Mouse (Mus musculus) embryonic facial prominence, embryonic 14.5 days (tissue): ENCODE measurements around the gene Smarcc1. TPM values are rescaled to one million over a fixed set of nuclear protein-coding genes. Genes with fewer than 3 reads are reported as not detected.

Experiments used
- ATAC-seq: fragments of 200-750 bp; cut with Nextera tagmentation; 2 replicates; pipeline ENCODE4 v1.8.0; 2017; ENCODE audit warnings: low read depth, moderate number of reproducible peaks, moderate TSS enrichment
- DNase-seq: peaks from one replicate; pipeline ENCODE4 v3.0.0-alpha.2; 2015; ENCODE audit warnings: low spot score
- H3K27ac ChIP-seq: fragments of 300-500 bp; sonication (generic); replicated peaks from 2 replicates; pipeline ENCODE4 v1.5.1; 2014; ENCODE audit warnings: low read depth, mild to moderate bottlenecking, low read length, moderate library complexity
- H3K27me3 ChIP-seq: fragments of 300-500 bp; sonication (generic); replicated peaks from 2 replicates; pipeline ENCODE4 v1.6.1; 2014; ENCODE audit warnings: low read length; ENCODE audit not compliant: control insufficient read depth, insufficient read depth
- H3K36me3 ChIP-seq: fragments of 300-500 bp; sonication (generic); 2 replicates; pipeline ENCODE4 v1.6.1; 2014; ENCODE audit warnings: low read length, mixed read lengths; ENCODE audit not compliant: control insufficient read depth, insufficient read depth
- H3K4me1 ChIP-seq: fragments of 300-500 bp; sonication (generic); 2 replicates; pipeline ENCODE4 v1.6.1; 2014; ENCODE audit warnings: antibody characterized with exemption, low read length; ENCODE audit not compliant: control insufficient read depth, insufficient read depth
- H3K4me2 ChIP-seq: fragments of 300-500 bp; sonication (generic); 2 replicates; pipeline ENCODE4 v1.6.1; 2014; ENCODE audit warnings: low read depth, mild to moderate bottlenecking, low read length, moderate library complexity, mixed read lengths
- H3K4me3 ChIP-seq: fragments of 300-500 bp; sonication (generic); 2 replicates; pipeline ENCODE4 v1.5.1; 2014; ENCODE audit warnings: low read depth, mild to moderate bottlenecking, low read length
- H3K9ac ChIP-seq: fragments of 300-500 bp; sonication (generic); 2 replicates; pipeline ENCODE4 v1.6.1; 2014; ENCODE audit warnings: low read depth, mild to moderate bottlenecking, low read length, moderate library complexity, mixed read lengths
- H3K9me3 ChIP-seq: fragments of 300-500 bp; sonication (generic); 2 replicates; pipeline ENCODE4 v1.6.1; 2016; ENCODE audit warnings: low read length; ENCODE audit not compliant: control insufficient read depth
- WGBS: fragments of 180-500 bp; shearing (Covaris S2); extraction: QIAGEN DNeasy Blood & Tissue Kit; methylation state at CpG from one replicate; pipeline ENCODE4 v1.1.7; 2014; 5-methylcytosine and 5-hydroxymethylcytosine counted together
- polyA plus RNA-seq: library from polyadenylated mRNA; unstranded; fragments of >200 nt; fragmentation: Nextera tagmentation; extraction: Ambion mirVana; gene quantifications from 2 replicates; pipeline ENCODE4 v1.2.1, GENCODE M21; 2014

Smarcc1 gene
- polyA plus RNA-seq, 1 experiment from 2014 or later = 105 TPM

DNA sequence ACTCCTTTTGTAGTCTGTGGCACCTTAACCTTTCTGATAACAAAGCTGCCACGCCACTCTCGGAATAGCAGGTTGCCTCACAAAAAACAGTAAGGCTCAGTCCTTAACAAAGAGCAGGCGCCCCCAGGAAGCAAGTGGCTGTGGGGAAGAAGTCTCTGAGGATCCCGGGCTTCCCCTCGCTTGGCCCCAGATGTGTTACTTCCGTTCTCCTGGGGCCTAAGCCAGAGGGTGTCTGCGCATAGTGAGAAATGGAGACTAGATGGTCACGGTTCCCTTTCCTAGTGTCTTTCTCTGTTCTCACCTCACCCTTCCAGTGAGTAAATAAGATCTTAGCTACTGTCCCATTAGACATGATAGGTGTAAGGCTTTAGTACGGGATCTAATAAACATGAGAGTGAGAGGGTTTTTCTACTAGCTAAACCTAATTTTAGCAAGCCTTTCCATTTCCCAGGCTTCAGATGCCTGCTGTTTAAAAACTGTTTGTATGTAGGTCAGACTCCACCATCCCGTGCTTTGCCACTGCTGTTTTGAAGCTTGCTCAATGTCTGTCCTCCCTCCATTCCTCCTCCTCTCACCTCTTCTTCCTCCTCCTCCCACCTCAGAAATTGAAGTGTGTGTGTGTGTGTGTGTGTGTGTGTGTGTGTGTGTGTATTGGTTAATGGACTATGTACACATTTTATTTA, 112.2 kb downstream of the Smarcc1 start:
- H3K4me3 ChIP-seq = no peak overlapping the region
- no peak overlapping the region for H3K27ac ChIP-seq
- H3K9me3 ChIP-seq = no peaks in the 10 kb centered on the region
- H3K4me1 ChIP-seq = no peaks in the 10 kb centered on the region
- H3K9ac ChIP-seq = no peak overlapping the region
- H3K36me3 ChIP-seq = peaks cover 89% of the 10 kb centered on the region
- no peak overlapping the region for H3K4me2 ChIP-seq
- WGBS = 82% methylated on average over 10 of the region's 10 CpGs
- no peak for ATAC-seq
- no peaks in the 10 kb centered on the region for H3K27me3 ChIP-seq
- no peak for DNase-seq

DNA sequence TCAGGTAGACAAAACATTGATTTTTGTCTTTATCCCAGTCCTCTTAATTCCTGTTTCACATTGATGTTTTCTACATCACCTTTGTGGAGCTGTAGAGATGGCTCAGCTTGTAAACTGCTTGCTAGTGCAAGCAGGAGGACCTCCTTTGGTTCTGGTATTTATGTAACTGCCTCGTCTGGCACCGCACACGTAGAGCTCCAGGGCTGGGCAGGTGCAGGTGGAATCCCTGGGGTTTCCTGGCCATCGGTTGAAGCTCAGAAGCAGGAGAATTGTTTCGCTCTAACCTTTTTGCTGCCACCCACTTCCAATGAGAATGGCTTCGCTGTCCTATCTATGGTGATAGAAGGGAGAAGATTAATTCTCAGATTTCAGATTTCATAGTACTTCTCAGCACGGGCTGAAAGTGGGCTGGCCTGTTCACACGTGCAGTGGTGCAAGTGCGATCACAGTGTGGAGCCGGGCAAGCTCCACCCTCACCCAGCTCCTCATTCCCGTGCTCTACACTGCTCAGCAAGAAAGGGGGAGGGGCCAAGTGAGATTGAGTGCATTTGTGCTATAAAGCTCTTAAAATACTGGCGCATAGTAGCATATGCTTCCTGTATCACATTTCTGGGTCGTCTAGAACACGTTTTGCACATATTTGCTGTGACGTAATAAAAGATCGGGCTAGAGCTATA, 113.0 kb downstream of the Smarcc1 start:
- H3K9ac ChIP-seq = no peak overlapping the region
- H3K36me3 ChIP-seq = peaks cover 92% of the 10 kb centered on the region
- H3K27me3 ChIP-seq = no peaks in the 10 kb centered on the region
- no peak overlapping the region for H3K4me2 ChIP-seq
- ATAC-seq = no peak; the same call in 1 of the 2 replicates
- H3K9me3 ChIP-seq = no peaks in the 10 kb centered on the region
- no peak for DNase-seq
- H3K27ac ChIP-seq = no peak overlapping the region
- WGBS = 84% methylated on average over 16 of the region's 16 CpGs
- H3K4me3 ChIP-seq = no peak overlapping the region
- no peaks in the 10 kb centered on the region for H3K4me1 ChIP-seq

DNA sequence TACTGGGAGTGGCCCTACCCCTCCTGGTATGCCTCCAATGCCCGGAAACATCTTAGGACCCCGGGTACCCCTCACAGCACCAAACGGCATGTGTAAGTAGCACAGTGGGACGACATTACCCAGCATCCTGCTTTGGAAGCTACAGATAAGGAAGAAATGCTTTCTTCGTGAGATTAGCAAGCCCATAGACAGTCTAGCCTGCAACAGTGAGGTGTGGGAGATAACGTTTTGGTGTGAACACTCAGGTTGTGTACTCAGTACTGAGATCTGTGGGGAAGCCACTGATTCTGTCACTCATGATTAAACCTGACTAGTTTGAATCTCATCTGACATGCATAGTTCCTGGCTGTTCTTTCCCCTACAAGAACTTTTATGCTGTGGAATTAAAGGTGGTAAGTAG, 117.5 kb downstream of the Smarcc1 start:
- ATAC-seq (no peak), DNase-seq (no peak)
- no peak overlapping the region for H3K4me2 ChIP-seq
- WGBS = 95% methylated on average over 6 of the region's 6 CpGs
- no peaks in the 10 kb centered on the region for H3K27me3 ChIP-seq
- H3K36me3 ChIP-seq = peaks cover 91% of the 10 kb centered on the region
- no peak overlapping the region for H3K4me3 ChIP-seq
- no peaks in the 10 kb centered on the region for H3K4me1 ChIP-seq
- H3K27ac ChIP-seq = no peak overlapping the region
- H3K9me3 ChIP-seq = no peaks in the 10 kb centered on the region
- no peak overlapping the region for H3K9ac ChIP-seq

DNA sequence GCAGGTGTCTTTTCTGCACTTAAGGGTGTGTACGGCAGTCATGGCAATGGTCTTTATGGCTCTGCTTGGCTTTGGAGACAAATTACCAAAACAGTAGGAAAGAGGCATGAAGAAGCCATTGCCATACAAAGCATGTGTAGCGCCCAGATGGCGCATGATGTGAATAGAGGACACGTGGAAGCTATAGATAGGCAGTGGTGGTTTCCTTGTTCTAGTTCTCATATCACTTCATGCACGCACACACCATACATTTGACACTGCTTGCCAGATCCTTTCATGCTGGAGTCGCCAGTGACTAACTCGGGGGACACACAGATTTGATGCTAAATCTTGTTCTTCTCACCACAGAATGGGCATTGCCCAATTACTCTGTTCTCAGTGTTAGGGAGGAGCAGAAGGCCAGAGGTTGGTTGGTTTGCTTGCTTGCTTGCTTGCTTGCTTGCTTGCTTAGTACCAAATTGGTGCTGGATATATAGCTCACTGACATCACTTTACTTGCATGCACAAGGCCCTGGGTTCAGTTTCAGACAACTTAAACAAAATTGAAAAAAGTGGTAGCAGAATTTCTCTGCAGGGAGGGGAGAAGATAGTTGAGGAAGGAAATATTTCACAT, 125.8 kb downstream of the Smarcc1 start, which contains the start of gene Cspg5:
TSS of gene Cspg5 (plus strand) at position 563 of the 613 bp plus-strand sequence.
- Histone ChIP-seq H3K27me3 (peaks cover 9% of the 10 kb centered on the region; the same call in 1 of the 2 replicates), H3K36me3 (peaks cover 23% of the 10 kb centered on the region), H3K27ac (no peak within 1 kb of the TSS), H3K4me3 (peak within 1 kb of the TSS; percentile 64), H3K9ac (no peak within 1 kb of the TSS), H3K4me2 (peak within 1 kb of the TSS; percentile 100), H3K9me3 (no peaks in the 10 kb centered on the region), H3K4me1 (no peaks in the 10 kb centered on the region)
- ATAC-seq (no peak), DNase-seq (no peak)
- WGBS = 91% methylated on average over 7 of the region's 7 CpGs

DNA sequence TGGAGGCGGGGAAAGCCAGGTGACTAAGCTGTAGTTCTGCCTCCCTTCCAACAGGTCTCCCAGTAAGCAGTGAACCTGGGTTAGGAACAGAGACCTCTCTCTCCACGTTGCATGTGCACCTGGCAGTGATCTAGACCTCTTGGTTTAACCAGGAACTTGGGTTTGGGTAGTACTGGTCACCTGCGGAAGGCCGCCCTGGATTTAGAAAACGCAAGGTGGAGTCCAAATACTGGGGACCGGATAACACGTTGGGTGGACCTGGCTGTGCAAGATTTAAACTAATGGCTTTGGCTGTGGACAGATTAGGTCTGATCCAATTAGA, 127.0 kb downstream of the Smarcc1 start:
- Histone ChIP-seq H3K27me3 (peaks cover 9% of the 10 kb centered on the region; the same call in 1 of the 2 replicates), H3K4me3 (peak overlapping the region; percentile 64), H3K4me2 (peak overlapping the region; percentile 100), H3K4me1 (peaks cover 2% of the 10 kb centered on the region), H3K9ac (no peak overlapping the region), H3K27ac (no peak overlapping the region), H3K36me3 (peaks cover 14% of the 10 kb centered on the region), H3K9me3 (no peaks in the 10 kb centered on the region)
- WGBS = 23% methylated on average over 7 of the region's 7 CpGs
- no peak for ATAC-seq
- no peak for DNase-seq

DNA sequence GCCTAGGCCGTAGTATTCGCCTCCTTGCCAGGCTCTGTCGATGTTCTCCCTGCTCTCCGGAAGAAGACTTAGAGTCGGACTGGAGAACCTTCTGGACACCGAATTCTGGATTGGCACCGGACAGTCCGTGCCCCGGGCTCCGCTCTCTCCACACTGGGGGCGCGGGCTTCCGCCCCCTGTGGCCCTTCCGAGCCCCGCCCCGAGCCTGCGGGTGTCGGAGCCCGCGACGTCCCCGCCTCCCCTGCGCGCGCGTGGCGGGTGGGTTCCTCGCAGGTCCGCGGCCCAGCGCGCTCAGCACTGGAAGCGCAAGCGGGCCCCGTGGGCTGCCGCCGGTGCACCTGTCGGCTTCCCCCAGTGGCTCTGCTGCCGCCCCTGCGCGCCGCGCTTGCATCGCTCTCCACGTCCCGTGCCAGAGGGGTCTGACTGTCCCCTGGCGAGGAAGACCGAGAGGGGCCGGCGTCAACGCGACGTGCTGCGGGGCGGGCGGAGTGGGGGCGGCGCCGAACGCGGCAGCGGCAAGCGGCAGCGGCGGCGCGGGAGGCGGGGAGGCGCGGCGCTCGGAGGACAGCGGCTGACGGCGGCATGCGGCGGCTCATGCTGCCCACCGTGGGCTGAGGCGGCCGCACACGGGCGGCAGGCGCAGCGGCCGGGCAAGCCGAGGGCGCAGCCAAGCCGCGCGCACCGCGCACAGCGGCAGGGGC, 127.5 kb downstream of the Smarcc1 start:
- Histone ChIP-seq H3K9ac (peak overlapping the region; percentile 64), H3K4me2 (peak overlapping the region; percentile 100), H3K9me3 (no peaks in the 10 kb centered on the region), H3K27me3 (peaks cover 9% of the 10 kb centered on the region; the same call in 1 of the 2 replicates), H3K36me3 (peaks cover 11% of the 10 kb centered on the region; the same call in 1 of the 2 replicates), H3K4me1 (peaks cover 7% of the 10 kb centered on the region), H3K4me3 (peak overlapping the region; percentile 64), H3K27ac (no peak overlapping the region)
- WGBS = 3% methylated on average over 29 of the region's 93 CpGs
- peak; percentile 41 for ATAC-seq
- peak; percentile 31 for DNase-seq

DNA sequence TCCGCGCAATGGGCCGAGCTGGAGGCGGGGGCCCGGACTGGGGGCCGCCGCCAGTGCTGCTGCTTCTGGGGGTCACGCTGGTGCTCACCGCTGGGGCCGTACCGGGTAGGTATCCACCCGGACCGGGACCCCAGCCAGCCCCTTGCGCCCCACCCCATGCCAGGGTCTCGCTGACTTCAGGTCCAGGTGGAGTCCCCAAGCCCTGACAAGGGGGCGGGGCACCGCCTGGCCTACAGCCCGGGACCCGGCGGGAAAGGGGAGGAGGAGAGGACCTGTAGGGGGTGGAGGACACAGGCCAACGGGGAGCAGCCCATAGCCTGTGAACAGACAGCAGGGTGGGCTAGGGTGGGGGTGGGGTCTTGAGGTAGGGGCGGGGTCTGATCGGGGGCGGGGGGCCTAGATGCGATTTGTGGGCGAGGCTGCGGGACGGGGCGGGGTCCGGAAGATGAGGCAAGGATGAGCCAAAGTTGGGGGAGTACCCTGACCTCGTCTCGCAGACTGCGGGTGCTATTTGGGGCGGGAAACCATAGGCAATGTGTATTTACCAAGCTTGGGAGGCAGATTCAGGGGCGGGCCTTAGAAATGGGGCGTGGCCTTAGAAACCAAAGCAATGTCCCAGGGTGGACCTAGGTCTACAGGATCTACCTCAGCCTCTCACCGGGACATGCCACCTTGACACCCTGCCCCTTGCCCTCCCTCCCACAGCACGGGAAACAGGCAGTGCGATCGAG, 128.2 kb downstream of the Smarcc1 start:
- no peak overlapping the region for H3K27ac ChIP-seq
- no peaks in the 10 kb centered on the region for H3K9me3 ChIP-seq
- peak overlapping the region; percentile 64 for H3K9ac ChIP-seq
- DNase-seq (peak; percentile 69), ATAC-seq (peak; percentile 76)
- H3K36me3 ChIP-seq = peaks cover 6% of the 10 kb centered on the region; the same call in 1 of the 2 replicates
- H3K27me3 ChIP-seq = peaks cover 9% of the 10 kb centered on the region; the same call in 1 of the 2 replicates
- WGBS = 3% methylated on average over 25 of the region's 40 CpGs
- peak overlapping the region; percentile 100 for H3K4me2 ChIP-seq
- peaks cover 13% of the 10 kb centered on the region for H3K4me1 ChIP-seq
- H3K4me3 ChIP-seq = peak overlapping the region; percentile 64

DNA sequence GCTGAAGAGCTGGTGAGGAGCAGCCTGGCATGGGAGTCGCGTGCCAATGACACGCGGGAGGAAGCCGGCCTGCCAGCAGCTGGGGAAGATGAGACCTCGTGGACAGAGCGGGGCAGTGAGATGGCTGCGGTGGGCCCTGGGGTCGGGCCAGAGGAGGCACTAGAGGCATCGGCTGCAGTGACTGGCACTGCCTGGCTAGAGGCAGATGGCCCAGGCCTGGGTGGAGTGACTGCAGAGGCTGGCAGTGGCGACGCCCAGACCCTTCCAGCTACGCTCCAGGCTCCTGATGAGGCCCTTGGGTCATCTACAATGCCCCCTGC, 128.8 kb downstream of the Smarcc1 start:
- Histone ChIP-seq H3K4me1 (peaks cover 13% of the 10 kb centered on the region), H3K27ac (no peak overlapping the region), H3K9me3 (no peaks in the 10 kb centered on the region), H3K36me3 (0 out of 2 replicates have a peak, but pooled peaks cover under 1% of the 10 kb centered on the region), H3K27me3 (peaks cover 9% of the 10 kb centered on the region; the same call in 1 of the 2 replicates), H3K4me3 (peak overlapping the region; percentile 64), H3K4me2 (peak overlapping the region; percentile 100), H3K9ac (peak overlapping the region; percentile 64)
- no peak for DNase-seq
- ATAC-seq = 0 out of 2 replicates have a peak, but pooled peaks have one; percentile 1
- WGBS = 33% methylated on average over 5 of the region's 13 CpGs
